Mouse (Mus musculus): Measurements from ENCODE around the gene Slc37a1. TPM values are rescaled to one million over a fixed set of nuclear protein-coding genes. Genes with fewer than 3 reads are reported as not detected.

Gene Slc37a1
- total RNA-seq (2022), result 10 to 100 TPM in 2 of 4 experiments, 1 to 10 TPM in 2; 7.9 to 11.9 (median 10.0) TPM

DNA sequence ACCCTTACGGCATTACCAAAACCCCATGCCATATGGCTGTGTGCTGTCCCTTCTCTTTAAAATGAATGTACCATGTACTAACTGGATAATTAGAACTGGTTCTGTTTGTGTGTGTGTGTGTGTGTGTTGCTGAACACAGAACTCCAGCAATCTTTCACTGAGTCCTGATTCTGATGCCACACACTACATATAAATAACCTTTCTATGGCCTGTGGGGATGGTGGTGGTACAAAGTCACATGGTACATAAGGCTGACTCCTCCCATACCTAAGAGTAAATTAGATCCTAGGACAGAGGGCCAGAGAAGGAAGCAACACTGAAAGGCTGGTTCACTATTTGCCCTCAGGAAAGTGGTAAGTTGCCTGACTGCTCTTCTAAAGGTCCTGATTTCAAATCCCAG, at the start of gene Slc37a1:
Gene Slc37a1 (plus strand): TSS at position 301 of the 400 bp plus-strand sequence.
- DNase-seq (ENCODE audit: low spot score), result no peak

DNA sequence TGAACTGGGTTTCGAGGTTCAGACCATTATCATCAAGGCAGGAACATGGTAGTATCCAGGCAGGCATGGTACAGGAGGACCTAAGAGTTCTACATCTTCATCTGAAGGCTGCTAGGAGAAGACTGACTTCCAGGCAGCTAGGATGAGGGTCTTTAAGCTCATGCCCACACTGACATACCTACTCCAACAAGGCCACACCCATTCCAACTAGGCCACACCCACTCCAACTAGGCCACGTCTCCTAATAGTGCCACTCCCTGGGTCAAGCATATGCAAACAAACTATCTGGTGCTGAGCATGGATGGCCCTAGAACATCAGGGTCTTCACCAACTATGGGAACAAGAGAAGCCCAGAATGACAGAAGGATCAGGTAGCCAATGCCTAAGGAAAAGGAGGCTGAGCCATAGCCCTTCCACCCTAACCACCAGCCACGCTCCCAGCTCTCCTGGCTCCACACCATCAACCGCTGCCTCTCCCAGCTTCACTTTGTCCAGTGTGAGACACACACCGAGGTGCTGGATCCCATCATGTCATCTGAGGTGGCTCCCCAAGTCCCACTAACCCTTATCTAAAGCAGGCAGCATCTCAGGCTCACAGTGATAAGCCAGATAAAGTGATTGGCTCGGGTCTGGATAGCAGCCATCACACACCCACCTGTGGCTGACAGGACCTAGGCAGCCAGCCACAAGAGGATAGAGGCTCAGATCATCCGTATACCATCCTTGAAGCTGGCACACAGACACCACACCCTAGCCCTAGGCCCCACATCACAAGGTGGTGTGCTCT, 48.2 kb upstream of the Slc37a1 start:
- no peak for DNase-seq (ENCODE audit: low spot score)

DNA sequence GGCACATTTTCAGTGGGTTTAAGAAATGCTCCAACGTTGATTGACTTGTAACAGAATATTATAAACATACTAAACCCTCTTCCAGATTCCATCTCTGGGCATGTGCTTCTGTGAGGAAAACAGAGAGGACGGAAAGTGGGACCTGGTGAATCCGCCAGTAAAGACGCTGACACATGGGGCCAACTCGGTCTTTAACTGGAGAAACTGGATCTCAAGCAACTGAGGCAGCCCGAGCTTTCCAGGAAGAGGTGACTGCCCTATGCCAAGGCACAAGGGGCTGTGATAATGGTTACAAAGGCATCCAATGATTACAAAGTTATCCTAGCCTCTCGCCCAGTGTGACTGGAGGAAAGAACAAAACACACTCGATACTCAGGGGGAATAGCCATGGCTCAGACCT, 45.4 kb upstream of the Slc37a1 start:
- no peak for DNase-seq (ENCODE audit: low spot score)

DNA sequence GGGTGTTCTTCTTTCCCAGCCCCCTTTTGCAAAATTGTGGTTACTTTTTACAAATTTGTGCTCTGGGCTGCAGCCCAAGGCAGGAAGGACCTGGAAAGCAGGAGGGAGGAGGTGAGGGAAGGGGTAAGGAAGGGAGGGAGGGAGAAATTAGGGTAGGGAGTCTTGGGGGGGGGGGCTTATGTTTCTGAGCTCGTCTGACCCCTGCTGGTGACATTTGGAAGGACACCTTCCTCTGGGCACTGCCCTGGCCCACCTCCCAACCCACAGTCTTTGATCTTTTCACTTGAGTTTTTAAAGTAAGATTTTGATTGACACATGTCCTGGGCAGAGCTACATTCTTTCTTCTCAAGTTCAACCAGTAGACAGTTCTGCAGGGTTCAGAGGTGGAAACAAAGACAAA, 43.8 kb upstream of the Slc37a1 start:
- no peak for DNase-seq (ENCODE audit: low spot score)

DNA sequence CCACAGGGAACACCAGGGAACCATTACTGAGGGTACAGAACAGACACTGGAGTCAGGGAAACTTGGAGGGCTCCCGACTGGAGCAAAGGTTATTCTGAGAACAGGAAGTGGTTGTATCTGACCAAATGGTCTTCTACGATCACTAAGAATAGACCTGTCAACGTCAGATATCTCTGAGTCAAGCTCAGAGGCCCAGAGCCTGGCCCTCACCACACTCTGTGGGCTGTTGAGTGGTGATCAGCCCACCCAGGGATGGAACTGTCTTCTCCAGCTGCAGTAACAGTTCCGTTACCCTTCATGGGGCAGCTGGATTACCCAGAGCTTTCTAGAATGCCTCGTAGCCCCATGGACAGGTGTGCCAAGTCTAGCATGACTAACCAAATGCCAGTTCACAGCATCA, 41.3 kb upstream of the Slc37a1 start:
- peak; percentile 42 for DNase-seq (ENCODE audit: low spot score)

DNA sequence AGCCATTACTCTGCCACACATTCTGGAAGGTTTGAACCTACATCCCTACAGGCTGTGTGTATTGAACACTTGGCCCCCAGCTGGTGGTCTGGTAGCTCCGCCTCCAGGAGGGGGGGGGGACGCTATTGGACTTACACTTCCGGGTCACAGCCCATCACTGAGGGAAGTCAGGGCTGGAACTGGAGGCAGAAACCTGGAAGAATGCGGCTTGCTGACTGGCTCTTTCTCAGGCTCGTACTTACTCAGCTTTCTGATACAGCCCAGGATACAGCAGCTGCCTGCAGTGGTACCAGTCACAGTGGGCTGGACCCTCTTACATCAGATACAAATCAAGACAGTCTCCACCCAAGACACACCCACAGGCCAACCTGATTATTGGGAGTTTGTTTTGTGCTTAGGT, 39.4 kb upstream of the Slc37a1 start:
- DNase-seq (ENCODE audit: low spot score), result no peak

DNA sequence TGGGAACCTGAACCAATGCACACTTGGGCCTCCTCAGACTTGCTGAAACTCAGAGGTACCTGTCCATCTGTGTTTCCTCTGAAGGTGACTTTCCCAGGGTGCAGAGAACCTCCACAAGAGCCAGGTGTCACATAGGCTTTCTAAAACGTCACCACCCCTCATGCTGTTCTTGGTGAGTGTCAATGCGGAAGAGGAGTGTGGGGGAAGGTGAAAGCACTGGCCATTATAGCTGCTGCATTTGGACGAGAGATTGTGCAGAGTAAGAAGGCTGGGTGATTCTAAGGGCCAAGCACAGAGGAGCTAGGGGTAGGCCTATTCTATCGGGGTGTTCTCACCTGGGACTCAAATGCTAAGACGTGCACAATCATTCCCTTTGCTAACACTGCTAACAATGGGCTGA, 32.6 kb upstream of the Slc37a1 start:
- no peak for DNase-seq (ENCODE audit: low spot score)

DNA sequence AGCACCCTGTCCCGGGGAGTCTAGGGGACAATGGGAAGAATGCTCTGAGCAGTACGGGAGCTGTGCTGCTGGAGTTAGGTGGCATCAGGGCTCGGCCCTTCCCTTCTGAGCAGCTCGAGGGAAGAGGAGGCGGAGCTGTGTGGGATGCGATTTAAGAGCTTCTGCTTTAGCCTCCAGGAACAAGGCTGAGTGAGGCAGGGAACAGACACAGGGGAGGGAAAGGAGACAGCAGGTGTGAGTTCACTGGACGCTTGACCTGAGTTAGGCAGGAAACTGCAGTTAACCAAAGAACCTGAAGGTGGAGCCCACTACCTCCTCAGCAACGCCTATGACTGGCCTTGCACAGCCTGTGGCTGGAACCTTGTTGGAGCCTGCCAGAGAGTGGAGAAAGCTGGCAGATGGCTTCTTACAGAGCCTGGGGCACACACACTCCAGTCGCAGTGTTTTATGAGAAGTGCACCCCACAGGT, 32.1 kb upstream of the Slc37a1 start:
- DNase-seq (ENCODE audit: low spot score), result peak; percentile 72

DNA sequence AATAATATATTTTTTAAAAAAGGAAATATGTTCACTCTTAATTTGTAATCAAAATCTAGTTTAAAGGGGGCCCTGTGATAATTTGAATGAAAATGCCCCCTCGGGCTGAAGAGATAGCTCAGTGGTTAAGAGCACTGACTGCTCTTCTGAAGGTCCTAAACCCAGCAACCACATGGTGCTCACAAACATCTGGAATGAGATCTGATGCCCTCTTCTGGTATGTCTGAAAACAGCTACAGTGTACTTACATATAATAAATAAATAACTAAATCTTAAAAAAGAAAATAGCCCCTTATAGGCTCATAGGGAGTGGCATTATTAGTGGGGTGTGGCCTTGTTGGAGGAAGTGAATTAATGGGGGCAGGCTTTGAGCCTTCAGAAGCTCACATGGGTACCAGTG, 29.4 kb upstream of the Slc37a1 start:
- no peak for DNase-seq (ENCODE audit: low spot score)

DNA sequence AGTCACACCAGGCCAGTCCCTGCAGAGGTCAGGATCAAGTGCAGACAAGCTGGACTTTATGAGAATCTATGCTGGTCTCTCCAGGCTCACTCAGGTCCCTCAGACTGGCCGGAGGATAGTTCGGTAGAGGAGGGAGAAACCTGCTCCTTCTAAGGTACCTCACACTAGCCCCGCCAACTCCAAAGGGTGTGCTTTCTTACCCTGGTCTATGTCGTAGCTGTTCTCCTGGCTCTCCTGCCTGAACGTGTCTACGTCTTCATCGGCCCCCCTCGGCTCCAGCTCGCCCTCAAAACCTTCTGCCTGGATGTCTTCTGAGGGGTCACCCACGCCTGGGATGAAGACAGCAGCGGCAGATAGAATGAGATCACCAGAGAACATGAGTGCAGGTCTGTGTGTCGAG, 28.7 kb upstream of the Slc37a1 start:
- no peak for DNase-seq (ENCODE audit: low spot score)

DNA sequence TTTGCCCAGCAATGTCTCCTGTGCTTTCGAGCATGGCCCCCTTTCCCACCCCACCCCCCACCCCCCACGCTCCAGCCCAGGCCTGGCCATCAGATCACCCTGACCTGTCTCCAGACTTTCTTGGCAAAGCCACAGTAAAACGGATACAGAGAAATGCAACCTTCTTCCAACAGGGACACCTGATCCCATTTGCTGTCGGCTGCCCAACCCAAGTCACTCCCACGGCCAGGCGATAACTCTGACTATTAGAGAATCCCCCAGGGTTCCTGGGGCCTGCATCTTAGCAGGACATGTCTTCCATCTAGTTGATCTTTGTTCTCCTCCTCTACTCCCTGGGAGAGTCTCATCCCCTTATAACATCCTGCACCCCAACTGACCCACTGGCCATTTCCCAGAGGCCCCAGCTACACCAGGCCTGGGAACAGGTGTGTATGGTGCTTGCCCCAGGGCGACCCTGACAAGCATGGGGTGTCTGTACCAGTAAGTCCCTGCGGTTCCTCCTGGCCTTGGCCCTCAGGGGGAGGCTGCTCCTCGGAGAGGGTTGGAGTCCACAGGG, 28.2 kb upstream of the Slc37a1 start:
- DNase-seq (ENCODE audit: low spot score), result no peak

DNA sequence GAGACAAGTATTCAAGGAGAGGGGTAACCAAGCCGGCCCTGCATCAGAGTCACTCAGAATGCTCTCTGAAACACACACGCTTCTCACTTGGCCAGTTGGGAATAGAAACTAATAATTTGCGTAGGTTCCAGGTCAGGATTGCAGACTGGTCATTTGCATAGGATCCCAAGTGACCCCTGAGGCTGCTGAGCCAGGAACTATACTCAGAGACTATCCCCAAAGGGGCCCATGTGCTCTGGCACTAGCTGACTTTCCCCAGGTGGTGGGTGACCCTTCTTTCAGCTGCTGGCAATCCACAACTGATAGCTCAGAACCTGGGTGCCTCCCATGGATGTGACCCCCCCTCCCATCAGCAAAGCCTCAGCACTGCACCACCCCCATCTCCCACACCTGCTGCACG, 27.4 kb upstream of the Slc37a1 start:
- no peak for DNase-seq (ENCODE audit: low spot score)

DNA sequence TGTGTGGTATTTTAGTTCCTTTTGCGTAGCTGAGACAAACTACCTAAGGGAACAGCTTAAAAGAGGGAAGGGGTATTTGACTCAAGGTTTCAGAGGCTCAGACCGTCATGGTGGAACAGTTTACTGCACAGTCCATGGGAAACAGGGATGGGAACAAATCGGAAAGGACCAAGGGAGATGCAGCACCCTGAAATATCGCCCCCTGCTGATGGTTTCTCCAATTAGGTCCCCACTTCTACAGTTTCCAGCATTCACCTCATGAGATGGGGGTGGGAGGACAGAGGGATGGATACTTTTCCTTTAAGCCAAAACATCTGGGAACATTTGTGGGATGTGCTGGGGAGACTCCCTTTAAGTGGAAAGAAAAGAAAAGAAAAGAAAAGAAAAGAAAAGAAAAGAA, 26.8 kb upstream of the Slc37a1 start:
- DNase-seq (ENCODE audit: low spot score), result no peak

DNA sequence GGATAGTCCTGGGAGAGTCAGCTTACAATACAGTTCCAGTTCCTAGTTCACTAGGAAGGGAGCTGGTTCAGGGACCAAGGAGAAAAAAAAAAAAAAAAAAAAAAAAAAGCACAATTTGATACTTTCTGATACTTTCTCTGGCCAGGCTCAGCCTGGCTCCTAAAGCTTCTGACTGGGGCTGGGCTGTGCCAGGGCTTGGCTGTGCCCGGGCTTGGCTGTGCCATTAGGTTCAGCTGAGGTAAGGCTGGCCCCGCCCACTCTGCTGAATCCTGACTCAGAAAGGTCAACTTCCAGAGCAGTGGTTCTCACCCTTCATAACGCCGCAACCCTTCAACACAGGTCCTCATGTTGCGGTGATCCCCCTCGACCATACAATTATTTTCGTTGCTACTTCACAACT, 26.2 kb upstream of the Slc37a1 start:
- peak; percentile 76 for DNase-seq (ENCODE audit: low spot score)

DNA sequence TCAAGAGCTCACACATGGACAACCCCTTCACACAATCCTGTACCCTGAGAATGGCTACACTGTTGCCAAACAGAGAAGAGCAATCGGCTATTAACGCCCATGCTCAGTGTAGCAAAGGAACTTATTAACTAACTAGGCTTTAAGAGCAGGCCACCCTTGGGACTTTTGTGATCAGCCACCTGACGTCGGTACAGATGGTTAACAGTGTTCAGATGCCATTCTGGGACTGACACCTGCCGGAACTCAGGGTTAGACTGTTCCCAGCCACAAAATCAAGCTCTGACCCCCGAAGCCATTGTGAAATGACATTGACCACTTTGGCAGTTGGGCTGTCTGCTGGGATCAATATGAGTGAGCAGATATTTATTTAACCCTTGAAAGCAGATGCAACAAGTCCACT, 25.2 kb upstream of the Slc37a1 start:
- no peak for DNase-seq (ENCODE audit: low spot score)

DNA sequence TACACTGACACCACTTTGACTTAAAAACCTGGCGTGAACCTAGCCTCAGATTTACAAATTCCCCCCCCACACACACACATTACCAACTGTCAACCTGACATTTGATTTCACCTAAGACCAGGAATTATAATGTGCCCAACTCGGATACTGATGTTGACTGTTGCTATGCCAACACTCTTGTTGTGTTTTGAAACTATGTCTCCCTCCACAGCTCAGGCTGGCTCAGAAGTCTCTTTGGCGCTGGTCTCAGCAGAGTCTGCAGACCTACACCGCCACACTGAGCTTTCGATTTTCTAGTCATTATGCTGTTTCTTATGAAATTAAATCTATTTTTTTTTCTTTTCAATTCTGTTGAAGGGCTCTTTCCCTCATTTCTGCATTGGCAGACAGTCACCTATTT, 23.9 kb upstream of the Slc37a1 start:
- no peak for DNase-seq (ENCODE audit: low spot score)

DNA sequence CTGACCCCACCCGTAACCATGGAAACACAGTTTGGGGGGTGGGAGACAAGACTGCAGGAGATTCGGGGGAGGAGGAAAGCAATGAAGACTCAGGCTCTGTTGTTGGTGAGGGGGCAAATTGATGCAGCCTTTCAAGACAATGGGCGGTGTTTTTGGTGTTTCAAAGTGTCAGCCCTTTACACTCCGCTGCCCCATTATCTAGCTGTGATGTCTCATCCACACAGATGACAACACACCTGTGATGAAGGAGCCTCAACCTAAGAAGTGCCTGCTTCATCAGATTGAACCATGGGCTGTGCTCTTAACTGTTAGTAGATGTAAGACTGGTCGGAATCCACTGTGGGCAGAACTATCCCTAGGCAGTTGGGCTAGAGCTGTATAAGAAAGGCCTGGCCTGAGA, 22.8 kb upstream of the Slc37a1 start:
- no peak for DNase-seq (ENCODE audit: low spot score)

DNA sequence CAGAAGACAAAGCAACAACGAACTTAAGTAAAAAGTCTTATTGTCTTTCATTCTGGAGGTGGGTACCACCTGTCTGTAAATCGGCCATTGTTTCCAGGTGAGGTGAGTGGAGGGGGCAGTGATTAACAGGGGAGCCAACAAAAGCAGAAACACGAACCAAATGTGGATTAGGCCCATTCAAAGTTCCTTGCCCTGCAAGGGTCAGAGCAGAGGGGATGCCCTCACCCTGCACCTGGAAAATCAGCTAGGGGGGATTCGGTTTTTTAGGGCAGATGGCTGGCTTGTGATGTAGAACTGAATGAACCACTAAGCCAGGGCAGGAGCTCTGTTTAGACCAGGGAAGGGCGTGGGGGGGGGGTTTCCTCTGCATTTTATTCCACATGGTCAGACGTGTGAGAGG, 22.2 kb upstream of the Slc37a1 start:
- DNase-seq (ENCODE audit: low spot score), result no peak

DNA sequence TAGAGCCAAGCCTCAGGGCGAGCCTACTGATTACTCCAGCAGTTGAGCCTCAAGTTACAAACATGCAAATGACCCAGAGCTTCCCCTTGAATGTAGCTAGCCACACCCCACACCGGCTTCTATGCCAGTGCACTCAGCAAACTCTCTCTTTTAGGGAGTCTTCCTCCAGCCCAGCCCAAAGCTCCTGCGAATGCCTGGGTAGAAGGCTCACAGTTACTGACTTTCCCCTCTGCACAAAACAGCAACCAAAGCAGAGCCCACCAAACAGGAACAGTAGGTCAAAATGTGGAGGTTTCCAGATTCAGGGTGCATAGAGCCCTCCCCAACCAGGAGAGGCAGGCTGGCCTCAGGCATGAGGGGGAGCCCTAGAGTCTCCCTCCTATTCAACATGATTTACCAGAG, 21.4 kb upstream of the Slc37a1 start:
- no peak for DNase-seq (ENCODE audit: low spot score)

DNA sequence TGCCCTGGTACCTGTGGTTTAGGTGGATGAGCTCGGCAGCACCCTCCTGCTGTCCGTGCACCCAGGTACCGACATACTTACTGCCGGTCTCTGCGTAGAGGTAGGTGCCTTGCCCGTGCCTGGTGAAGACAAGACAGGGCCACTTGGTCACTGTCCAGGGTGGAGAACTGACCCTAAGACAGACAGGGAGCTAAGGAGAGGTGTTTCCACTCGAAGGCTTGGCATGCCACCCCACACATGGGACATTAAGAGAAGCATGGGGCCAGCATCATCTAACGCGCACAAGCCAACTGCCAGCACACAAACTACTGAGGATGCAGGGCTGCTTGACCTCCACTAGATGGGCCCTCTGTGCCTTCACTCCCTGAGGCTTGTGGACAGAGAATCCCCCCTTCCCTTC, 20.8 kb upstream of the Slc37a1 start:
- DNase-seq (ENCODE audit: low spot score), result no peak

DNA sequence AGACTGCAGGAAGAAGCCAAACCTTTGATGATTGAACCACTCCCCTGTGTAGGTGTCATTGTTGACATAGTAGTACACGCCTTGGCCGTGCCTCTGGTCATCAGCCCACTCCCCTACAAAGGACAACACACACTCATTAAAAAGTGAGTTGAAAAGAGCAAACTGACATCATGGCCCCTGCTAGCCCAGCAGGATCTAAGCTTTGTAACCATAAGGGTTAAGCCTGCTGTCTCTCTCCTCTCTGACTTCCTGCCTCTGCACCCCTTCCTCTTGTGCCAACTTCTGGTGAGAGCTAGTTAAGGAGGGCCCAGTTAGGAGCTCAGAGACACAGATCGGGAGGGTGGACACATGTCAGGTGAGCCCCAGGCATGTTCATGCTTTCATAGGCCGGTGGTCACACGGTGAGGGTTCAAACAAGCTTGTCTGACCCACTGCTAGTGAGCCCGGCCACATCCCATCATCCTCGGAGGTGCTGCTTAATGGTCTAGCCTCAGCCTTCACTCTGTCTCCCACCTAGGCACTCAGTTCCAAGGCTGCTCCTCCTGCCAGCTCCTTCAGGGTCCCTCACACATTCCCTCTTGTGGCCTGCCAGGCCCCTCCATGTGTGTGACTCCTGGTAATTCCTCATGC, 20.2 kb upstream of the Slc37a1 start:
- no peak for DNase-seq (ENCODE audit: low spot score)

DNA sequence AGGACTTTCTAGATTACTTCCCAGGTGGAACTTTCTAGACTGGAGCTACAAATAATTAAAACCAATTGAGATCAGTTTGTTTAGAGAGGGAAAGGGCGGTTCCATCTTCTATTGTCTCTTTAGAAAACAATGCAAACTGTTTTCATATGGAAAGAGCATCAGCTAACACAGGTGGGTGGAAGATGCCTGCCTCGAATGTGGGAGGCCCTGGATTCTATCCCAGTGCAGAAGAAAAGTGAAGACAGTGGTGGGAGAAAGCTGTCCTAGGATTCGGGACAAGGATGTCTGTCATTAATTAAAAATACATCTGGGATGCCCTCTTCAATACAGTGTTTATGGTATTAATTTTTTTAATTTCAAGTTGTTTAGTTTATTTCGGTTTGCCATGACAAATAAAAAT, 19.5 kb upstream of the Slc37a1 start:
- DNase-seq (ENCODE audit: low spot score), result no peak

DNA sequence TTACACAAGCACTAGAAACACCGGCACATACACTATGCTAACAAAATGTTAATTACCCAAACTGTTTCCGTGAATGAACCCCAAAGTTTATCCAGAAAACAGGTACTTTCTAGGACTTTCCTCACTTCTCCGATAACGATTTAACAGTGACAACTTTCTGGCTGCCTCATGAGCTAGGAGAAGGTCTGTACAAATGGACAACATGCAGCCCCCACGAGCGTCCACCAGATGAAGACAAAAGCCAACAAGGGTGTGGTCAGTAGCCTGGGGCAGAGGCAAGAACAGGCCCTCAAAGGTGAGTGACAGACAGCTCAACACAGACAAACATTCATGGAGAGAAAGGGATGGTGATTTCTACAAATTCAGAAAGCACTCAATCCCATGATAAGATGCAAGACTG, 19.0 kb upstream of the Slc37a1 start:
- no peak for DNase-seq (ENCODE audit: low spot score)
